Mouse (Mus musculus) neural tube, embryonic 11.5 days (tissue): ENCODE results near the gene Slc35e3. TPM values are rescaled to one million over a fixed set of nuclear protein-coding genes. Genes with fewer than 3 reads are reported as not detected.

Source experiments
- ATAC-seq: fragments of 200-750 bp; cut with Nextera tagmentation; 2 replicates; pipeline ENCODE4 v1.8.0; 2017; ENCODE audit warnings: moderate number of reproducible peaks, mild to moderate bottlenecking, moderate TSS enrichment, moderate library complexity; ENCODE audit not compliant: insufficient read depth, low FRiP score, low TSS enrichment
- DNase-seq: peaks from one replicate; pipeline ENCODE4 v3.0.0-alpha.2; 2015; ENCODE audit warnings: low spot score
- H3K27ac ChIP-seq: fragments of 300-500 bp; sonication (generic); 2 replicates; pipeline ENCODE4 v1.5.1; 2014; ENCODE audit warnings: low read depth, mild to moderate bottlenecking, low read length
- H3K27me3 ChIP-seq: fragments of 300-500 bp; sonication (generic); 2 replicates; pipeline ENCODE4 v1.6.1; 2014; ENCODE audit warnings: mild to moderate bottlenecking, low read length, mixed read lengths; ENCODE audit not compliant: control insufficient read depth, insufficient read depth
- H3K36me3 ChIP-seq: fragments of 300-500 bp; sonication (generic); 2 replicates; pipeline ENCODE4 v1.6.1; 2014; ENCODE audit warnings: mild to moderate bottlenecking, low read length, moderate library complexity, mixed read lengths; ENCODE audit not compliant: control insufficient read depth, insufficient read depth
- H3K4me1 ChIP-seq: fragments of 300-500 bp; sonication (generic); 2 replicates; pipeline ENCODE4 v1.6.1; 2014; ENCODE audit warnings: low read length, mixed read lengths; ENCODE audit not compliant: control insufficient read depth, insufficient read depth
- H3K4me2 ChIP-seq: fragments of 300-500 bp; sonication (generic); 2 replicates; pipeline ENCODE4 v1.6.1; 2014; ENCODE audit warnings: low read depth, mild to moderate bottlenecking, moderate library complexity
- H3K4me3 ChIP-seq: fragments of 300-500 bp; sonication (generic); 2 replicates; pipeline ENCODE4 v1.5.1; 2014; ENCODE audit warnings: low read depth, low read length
- H3K9ac ChIP-seq: fragments of 300-500 bp; sonication (generic); 2 replicates; pipeline ENCODE4 v1.6.1; 2014; ENCODE audit warnings: mild to moderate bottlenecking, low read length
- H3K9me3 ChIP-seq: fragments of 300-500 bp; sonication (generic); 2 replicates; pipeline ENCODE4 v1.6.1; 2016; ENCODE audit warnings: low read length; ENCODE audit not compliant: control insufficient read depth
- WGBS: fragments of 180-500 bp; shearing (Covaris S2); extraction: QIAGEN DNeasy Blood & Tissue Kit; methylation state at CpG from one replicate; pipeline ENCODE4 v1.1.7; 2014; 5-methylcytosine and 5-hydroxymethylcytosine counted together
- polyA plus RNA-seq: library from polyadenylated mRNA; unstranded; fragments of >200 nt; fragmentation: Nextera tagmentation; extraction: Ambion mirVana; gene quantifications from 2 replicates; pipeline ENCODE4 v1.2.1, GENCODE M21; 2014

The Slc35e3 gene
- polyA plus RNA-seq, 1 experiment from 2014 or later, result 21.2 TPM

DNA sequence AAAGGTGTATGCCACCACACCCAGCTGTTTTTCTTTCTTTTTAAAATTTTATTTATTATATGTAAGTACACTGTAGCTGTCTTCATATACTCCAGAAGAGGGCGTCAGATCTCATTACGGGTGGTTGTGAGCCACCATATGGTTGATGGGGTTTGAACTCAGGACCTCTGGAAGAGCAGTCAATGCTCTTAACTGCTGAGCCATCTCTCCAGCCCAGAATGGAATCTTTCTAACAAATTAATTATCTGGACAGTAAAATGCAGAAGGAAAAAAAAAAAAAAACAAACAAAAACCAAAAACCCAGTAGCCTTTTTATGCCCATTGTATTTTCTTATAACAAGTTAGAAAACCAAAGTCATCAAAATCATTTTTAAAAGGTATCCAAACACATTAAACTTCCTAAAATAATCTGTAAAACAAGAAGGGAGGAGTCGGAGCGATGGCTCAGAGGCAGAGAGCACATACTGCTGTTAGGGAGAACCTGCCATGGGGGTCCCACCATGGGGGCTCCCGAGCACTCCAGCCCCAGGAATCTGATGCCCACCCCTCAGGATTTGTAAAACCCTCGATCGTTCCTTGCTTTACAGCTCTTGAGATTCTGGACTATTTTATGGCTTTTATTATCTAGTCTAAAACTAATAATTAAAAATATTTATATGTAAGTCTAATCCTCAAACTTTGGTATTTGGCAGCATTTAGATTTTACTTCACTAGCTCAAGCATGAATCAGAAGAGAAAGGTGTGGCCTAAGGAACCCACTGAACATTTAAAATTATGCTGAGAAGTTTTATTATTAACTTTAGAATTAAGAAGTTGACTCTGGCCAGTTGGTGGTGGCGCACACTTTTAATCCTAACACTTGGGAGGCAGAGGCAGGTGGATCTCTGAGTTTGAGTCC, 7.8 kb upstream of the Slc35e3 start:
- Histone ChIP-seq H3K4me2 (no peak overlapping the region), H3K9ac (no peak overlapping the region), H3K9me3 (no peaks in the 10 kb centered on the region), H3K36me3 (peaks cover 23% of the 10 kb centered on the region), H3K27me3 (no peaks in the 10 kb centered on the region), H3K4me3 (no peak overlapping the region), H3K27ac (no peak overlapping the region), H3K4me1 (no peaks in the 10 kb centered on the region)
- 91% methylated on average over 8 of the region's 8 CpGs for WGBS
- ATAC-seq (no peak), DNase-seq (no peak)

DNA sequence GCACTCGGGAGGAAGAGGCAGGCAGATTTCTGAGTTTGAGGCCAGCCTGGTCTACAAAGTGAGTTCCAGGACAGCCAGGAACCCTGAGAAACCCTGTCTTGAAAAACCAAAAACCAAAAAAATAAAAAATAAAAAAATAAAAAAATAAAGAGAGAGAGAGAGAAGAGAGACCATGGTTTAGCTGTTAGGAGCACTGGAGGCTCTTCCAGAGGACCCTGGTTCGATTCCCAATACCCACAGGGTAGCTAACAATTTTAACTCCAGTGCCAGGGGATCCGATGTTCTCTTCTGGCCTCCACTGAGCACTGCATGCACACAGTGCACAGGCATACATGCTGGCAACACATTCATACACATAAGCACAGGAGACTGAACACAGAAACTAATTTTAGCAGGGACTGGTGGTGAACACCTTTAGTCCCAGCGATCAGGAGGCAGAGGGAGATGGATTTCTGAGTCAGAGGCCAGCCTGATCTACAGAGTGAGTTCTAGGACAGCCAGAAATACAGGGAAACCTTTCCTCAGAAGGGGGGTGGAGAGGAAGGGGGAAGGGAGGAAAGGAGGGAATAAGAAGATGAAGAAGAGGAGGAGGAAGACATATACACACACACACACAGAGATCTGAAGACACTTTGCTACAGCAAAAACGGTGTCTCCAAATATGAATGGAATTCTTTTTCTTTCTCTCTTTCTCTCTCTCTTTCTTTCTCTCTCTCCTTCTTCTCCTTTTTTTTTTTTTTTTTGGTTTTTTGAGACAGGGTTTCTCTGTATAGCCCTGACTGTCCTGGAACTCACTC, 6.9 kb upstream of the Slc35e3 start:
- DNase-seq, result no peak
- Histone ChIP-seq H3K27me3 (no peaks in the 10 kb centered on the region), H3K4me1 (no peaks in the 10 kb centered on the region), H3K36me3 (peaks cover 21% of the 10 kb centered on the region), H3K4me3 (no peak overlapping the region), H3K27ac (no peak overlapping the region), H3K9me3 (no peaks in the 10 kb centered on the region), H3K9ac (no peak overlapping the region), H3K4me2 (no peak overlapping the region)
- ATAC-seq, result no peak
- 94% methylated on average over 5 of the region's 5 CpGs for WGBS

DNA sequence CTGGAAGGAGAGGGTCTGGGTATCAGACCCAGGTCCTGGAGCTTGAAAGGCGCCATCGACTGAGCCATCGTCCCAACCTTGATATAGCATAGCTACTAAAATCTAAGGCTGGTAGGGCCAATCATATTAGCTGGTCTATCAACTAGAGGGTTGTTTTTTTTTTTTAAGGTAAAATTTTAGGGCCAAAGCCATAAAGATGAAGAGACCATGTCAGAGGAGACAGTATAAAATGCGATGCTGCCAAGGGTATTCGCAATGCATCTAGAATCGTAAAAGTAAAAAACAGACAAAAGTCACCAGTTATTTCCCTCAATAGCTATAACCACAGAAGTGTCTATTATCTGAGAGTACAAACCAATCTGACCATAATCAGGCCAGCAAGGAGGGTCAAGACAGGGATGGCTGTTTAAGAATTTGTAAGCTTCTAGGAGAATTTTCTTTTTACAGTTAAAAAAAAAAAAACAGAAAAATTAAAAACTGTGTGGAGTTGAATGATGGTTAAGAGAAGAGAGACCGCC, 6.2 kb upstream of the Slc35e3 start:
- Histone ChIP-seq H3K36me3 (peaks cover 16% of the 10 kb centered on the region), H3K4me1 (no peaks in the 10 kb centered on the region), H3K4me3 (no peak overlapping the region), H3K9me3 (no peaks in the 10 kb centered on the region), H3K27ac (no peak overlapping the region), H3K27me3 (no peaks in the 10 kb centered on the region), H3K4me2 (no peak overlapping the region), H3K9ac (no peak overlapping the region)
- no peak for DNase-seq
- 96% methylated on average over 7 of the region's 7 CpGs for WGBS
- ATAC-seq, result no peak

DNA sequence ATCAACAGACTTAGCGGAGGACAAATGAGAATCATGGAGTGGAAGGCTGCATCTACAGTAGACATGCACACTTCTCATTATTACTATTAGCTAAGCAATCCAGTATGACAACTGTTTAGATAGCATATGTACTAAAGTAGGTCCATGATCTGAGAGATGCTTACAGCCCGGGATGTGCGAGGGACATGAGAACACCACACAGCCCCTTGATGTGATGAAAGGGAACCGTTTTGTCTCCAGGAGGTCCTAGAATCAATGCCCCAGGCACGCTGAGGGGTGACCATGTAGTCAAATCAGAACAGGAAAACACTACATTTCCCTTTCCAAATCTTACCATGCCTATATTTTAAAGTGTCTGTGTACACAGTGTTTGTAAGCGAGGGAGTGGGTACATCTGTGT, 5.6 kb upstream of the Slc35e3 start:
- no peaks in the 10 kb centered on the region for H3K27me3 ChIP-seq
- no peak overlapping the region for H3K27ac ChIP-seq
- ATAC-seq (no peak), DNase-seq (no peak)
- no peak overlapping the region for H3K9ac ChIP-seq
- H3K4me1 ChIP-seq, result no peaks in the 10 kb centered on the region
- H3K36me3 ChIP-seq, result peaks cover 14% of the 10 kb centered on the region
- H3K4me2 ChIP-seq, result no peak overlapping the region
- no peak overlapping the region for H3K4me3 ChIP-seq
- 96% methylated on average over 6 of the region's 6 CpGs for WGBS
- no peaks in the 10 kb centered on the region for H3K9me3 ChIP-seq

DNA sequence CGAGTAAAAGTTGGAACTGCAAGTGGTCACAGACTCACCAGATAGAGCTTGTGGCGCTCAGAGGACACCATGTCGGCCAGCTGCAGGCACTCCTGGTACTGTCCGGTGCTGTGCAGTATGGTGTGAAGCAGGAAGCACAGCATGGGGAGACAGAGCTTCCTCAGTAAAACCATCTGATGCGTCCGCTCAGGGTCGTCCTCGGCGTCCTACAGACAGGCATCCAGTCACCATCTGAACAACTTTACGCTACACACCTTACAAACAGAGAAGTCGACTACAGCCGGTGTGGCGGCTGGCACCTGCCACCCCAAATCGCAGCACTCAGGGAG, 5.1 kb upstream of the Slc35e3 start:
- H3K36me3 ChIP-seq, result peaks cover 14% of the 10 kb centered on the region
- H3K4me1 ChIP-seq, result no peaks in the 10 kb centered on the region
- H3K27me3 ChIP-seq, result no peaks in the 10 kb centered on the region
- no peak overlapping the region for H3K9ac ChIP-seq
- no peak overlapping the region for H3K4me3 ChIP-seq
- 98% methylated on average over 14 of the region's 14 CpGs for WGBS
- no peak overlapping the region for H3K27ac ChIP-seq
- H3K4me2 ChIP-seq, result no peak overlapping the region
- DNase-seq, result no peak
- no peaks in the 10 kb centered on the region for H3K9me3 ChIP-seq
- no peak for ATAC-seq

DNA sequence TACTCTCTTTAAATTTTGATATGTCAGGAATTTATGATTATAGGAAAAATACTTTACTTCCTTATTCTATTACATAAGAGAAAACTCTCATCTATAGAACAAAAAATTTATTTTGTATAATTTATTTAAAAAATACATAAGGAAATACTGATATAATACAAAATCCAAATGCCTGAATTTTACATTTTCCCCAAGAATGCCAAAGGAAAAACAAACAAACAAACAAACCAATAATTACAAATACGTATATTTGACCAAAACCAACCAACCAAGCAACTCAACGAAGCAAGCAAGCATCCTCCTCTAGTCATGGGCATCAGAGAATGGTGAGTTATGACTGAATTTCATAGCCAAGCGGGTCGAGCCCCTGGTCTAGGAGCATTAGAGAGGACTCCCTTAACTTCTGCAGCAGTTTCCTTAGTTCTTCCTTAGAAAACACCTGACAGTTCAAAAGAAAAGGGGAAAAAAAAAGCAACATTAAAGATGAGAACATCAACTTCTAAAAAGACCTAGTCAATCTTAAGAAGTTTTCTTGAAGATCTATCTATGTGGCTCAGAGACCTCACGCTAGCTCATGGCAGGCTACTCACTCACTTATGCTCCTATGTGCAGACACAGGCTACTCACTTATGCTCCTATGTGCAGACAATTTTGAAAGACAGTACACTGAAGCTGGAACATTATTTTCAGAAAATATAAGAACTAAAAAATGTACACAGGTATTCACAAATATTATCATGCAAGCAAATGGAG, 4.5 kb upstream of the Slc35e3 start:
- Histone ChIP-seq H3K4me1 (no peaks in the 10 kb centered on the region), H3K27me3 (no peaks in the 10 kb centered on the region), H3K36me3 (peaks cover 12% of the 10 kb centered on the region), H3K27ac (no peak overlapping the region), H3K9ac (no peak overlapping the region), H3K4me3 (no peak overlapping the region), H3K4me2 (no peak overlapping the region), H3K9me3 (no peaks in the 10 kb centered on the region)
- no peak for DNase-seq
- no peak for ATAC-seq
- 98% methylated on average over 5 of the region's 5 CpGs for WGBS

DNA sequence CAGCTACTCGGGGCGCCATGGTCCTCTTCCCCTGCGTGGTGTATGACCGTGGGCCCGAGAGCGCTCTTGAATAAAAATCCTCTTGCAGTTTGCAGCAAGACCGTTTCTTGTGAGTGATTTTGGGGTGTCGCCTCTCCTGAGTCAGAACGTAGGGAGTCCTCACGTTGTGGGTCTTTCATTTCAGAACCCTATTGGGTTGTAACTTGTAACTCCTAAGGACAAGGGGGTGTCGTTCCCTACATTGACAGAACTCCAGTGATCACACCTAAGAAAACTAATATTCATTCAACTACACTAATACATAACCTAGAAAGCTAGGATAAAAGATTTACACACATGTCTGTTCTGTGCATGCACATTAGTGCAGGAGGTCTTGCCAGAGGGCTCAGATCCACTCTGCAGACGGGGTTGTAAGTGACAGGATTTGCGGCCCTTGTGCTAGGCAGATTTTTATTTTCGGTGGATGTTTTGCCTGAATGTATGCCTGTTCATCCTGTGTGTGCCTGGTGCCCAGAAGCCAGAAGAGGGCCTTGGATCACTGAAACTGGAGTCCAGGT, 3.7 kb upstream of the Slc35e3 start:
- Histone ChIP-seq H3K4me3 (no peak overlapping the region), H3K9ac (no peak overlapping the region), H3K4me2 (no peak overlapping the region), H3K4me1 (no peaks in the 10 kb centered on the region), H3K9me3 (no peaks in the 10 kb centered on the region), H3K36me3 (peaks cover 9% of the 10 kb centered on the region), H3K27ac (no peak overlapping the region), H3K27me3 (no peaks in the 10 kb centered on the region)
- ATAC-seq (no peak), DNase-seq (no peak)
- WGBS, result 92% methylated on average over 14 of the region's 14 CpGs

DNA sequence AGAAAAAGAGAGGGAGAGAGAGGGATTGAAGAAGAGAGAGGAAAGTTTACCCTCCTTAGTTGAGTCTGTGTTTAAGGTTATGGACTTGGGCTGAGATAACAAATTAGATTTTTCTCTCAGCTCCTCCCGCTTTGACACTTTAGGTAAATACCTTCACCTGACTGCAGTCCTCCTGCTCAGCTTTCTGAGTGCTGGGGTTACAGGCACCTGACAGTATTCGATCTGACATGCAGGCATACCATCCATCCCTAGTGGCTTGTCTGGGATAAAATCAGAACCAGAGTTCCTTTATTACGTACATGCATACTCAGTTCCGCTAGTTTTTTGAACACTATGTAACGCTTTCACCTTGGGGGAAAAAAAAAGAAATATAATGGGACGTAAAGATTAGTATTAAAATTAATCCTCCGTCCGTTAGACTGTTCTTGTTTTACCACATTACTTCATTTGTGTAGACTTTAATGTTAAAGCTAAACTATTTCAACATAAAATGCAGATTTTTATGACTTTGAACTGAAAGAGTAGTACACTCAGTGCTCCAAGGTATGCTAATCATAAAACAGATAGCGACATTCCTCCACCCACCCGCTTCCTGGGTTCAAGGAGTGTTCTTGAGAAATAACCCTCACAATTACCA, 3.0 kb upstream of the Slc35e3 start:
- H3K27ac ChIP-seq, result no peak overlapping the region
- 96% methylated on average over 10 of the region's 10 CpGs for WGBS
- DNase-seq (no peak), ATAC-seq (no peak)
- no peak overlapping the region for H3K4me3 ChIP-seq
- no peaks in the 10 kb centered on the region for H3K9me3 ChIP-seq
- no peak overlapping the region for H3K4me2 ChIP-seq
- no peaks in the 10 kb centered on the region for H3K27me3 ChIP-seq
- H3K36me3 ChIP-seq, result peaks cover 9% of the 10 kb centered on the region
- H3K9ac ChIP-seq, result no peak overlapping the region
- no peaks in the 10 kb centered on the region for H3K4me1 ChIP-seq
